28 mouse cellular contexts compared by ENCODE assay signal in genomic region chr4:106276937-106277336, GRCm38 (mm10). TPM values are rescaled to one million over a fixed set of nuclear protein-coding genes. Genes with fewer than 3 reads are reported as not detected.
A peak's percentile ranks its signal among the peaks of the same experiment; 100 is the strongest.
DNase-seq lines count a peak whose midpoint lies in the region; ATAC-seq and TF ChIP-seq lines count a peak whose summit lies in the region.
"Had no signal": no experiment of that assay in that cellular context is flagged by ENCODE, and none has a peak within 500 bp of the region (broad histone marks: within the 10 kb centered on the region; RNA-seq: fewer than 3 reads in every experiment).

No protein-coding gene starts in this region.

- intact Hi-C loops in left cerebral cortex, adult 2 months (cut with DNase I) = no loop called here

- H3K36me3 ChIP-seq in intestine, embryonic 14.5 days (ENCODE audit: control insufficient read depth, insufficient read depth, low read length) = no peaks in the 10 kb centered on the region
- no peaks in the 10 kb centered on the region for H3K36me3 ChIP-seq in intestine, postnatal 0 days (ENCODE audit: control insufficient read depth, insufficient read depth)
- H3K36me3 ChIP-seq: embryonic facial prominence, embryonic 10.5 days; embryonic facial prominence, embryonic 13.5 days; forebrain, embryonic 12.5 days; forebrain, embryonic 15.5 days; G1E had no signal

- no peak overlapping the region for H3K4me3 ChIP-seq in intestine, embryonic 14.5 days (ENCODE audit: low read depth, low read length)
- no peak overlapping the region for H3K4me3 ChIP-seq in intestine, postnatal 0 days (ENCODE audit: low read depth, low read length)
- no peak overlapping the region for H3K4me3 ChIP-seq in left cerebral cortex, adult 2 months
- H3K4me3 ChIP-seq: embryonic facial prominence, embryonic 10.5 days; embryonic facial prominence, embryonic 13.5 days; erythroblast, embryonic 14.5 days; forebrain, embryonic 12.5 days; forebrain, embryonic 15.5 days had no signal

- DNase-seq in adrenal gland, postnatal 10 days = peak; percentile 38
- no peak for DNase-seq in adrenal gland, adult 18-20 months (ENCODE audit: low spot score in 2 of 2)
- peak; percentile 7 for DNase-seq in intestine, embryonic 14.5 days (ENCODE audit: low spot score)
- DNase-seq in retina, postnatal 1 day = peak; percentile 15
- no peak for DNase-seq in retina, embryonic 14.5 days (ENCODE audit: low spot score)
- DNase-seq in skeletal muscle tissue, adult 2 months (ENCODE audit: low read depth, low spot score) = peak; percentile 51
- DNase-seq in left cerebral cortex, adult 2 months (ENCODE audit: extremely low spot score in 1 of 2, low spot score in 2 of 2) = no peak
- DNase-seq: B cell, adult 2 months; cerebellum, adult 11 months; cerebellum, adult 2 months; cerebellum, adult 9-11 months; cerebellum, postnatal 36 days; embryo, embryonic 11 days; gastrocnemius, postnatal 25 days; kidney, adult 18-20 months had no signal

- no peaks in the 10 kb centered on the region for H3K27me3 ChIP-seq in intestine, embryonic 14.5 days (replicated peaks; ENCODE audit: control insufficient read depth, insufficient read depth, low read length)
- H3K27me3 ChIP-seq in intestine, postnatal 0 days (replicated peaks; ENCODE audit: control insufficient read depth, insufficient read depth, low read length) = no peaks in the 10 kb centered on the region
- H3K27me3 ChIP-seq: CH12.LX; embryonic facial prominence, embryonic 13.5 days; forebrain, embryonic 12.5 days; forebrain, embryonic 15.5 days; Patski had no signal

- H3K9me3 ChIP-seq in intestine, embryonic 14.5 days (ENCODE audit: control insufficient read depth, low read length) = no peaks in the 10 kb centered on the region
- H3K9me3 ChIP-seq in intestine, postnatal 0 days (ENCODE audit: control insufficient read depth) = no peaks in the 10 kb centered on the region
- H3K9me3 ChIP-seq: embryonic facial prominence, embryonic 10.5 days; embryonic facial prominence, embryonic 13.5 days; forebrain, embryonic 12.5 days; forebrain, embryonic 15.5 days; G1E had no signal

- no peak overlapping the region for H3K4me2 ChIP-seq in intestine, embryonic 14.5 days (ENCODE audit: low read length)
- no peak overlapping the region for H3K4me2 ChIP-seq in intestine, postnatal 0 days (replicated peaks; ENCODE audit: low read depth)
- H3K4me2 ChIP-seq: embryonic facial prominence, embryonic 13.5 days; forebrain, embryonic 12.5 days; forebrain, embryonic 15.5 days; heart, embryonic 11.5 days; hindbrain, embryonic 14.5 days had no signal

- no peak for TF ChIP-seq CTCF in intestine, postnatal 0 days (IDR thresholded peaks at IDR 0.05; ENCODE audit: low read depth)
- no peak for TF ChIP-seq CTCF in left cerebral cortex, adult 2 months (IDR thresholded peaks at IDR 0.05)

- no peaks in the 10 kb centered on the region for H3K4me1 ChIP-seq in intestine, embryonic 14.5 days (replicated peaks; ENCODE audit: control insufficient read depth, insufficient read depth, low read length)
- no peaks in the 10 kb centered on the region for H3K4me1 ChIP-seq in intestine, postnatal 0 days (replicated peaks; ENCODE audit: control insufficient read depth, insufficient read depth, low read length)

- H3K27ac ChIP-seq in intestine, embryonic 14.5 days (ENCODE audit: low read depth) = no peak overlapping the region
- H3K27ac ChIP-seq in intestine, postnatal 0 days (ENCODE audit: low read depth, low read length) = no peak overlapping the region
- no peak overlapping the region for H3K27ac ChIP-seq in left cerebral cortex, adult 2 months
- H3K27ac ChIP-seq: embryonic facial prominence, embryonic 10.5 days; embryonic facial prominence, embryonic 13.5 days; forebrain, embryonic 12.5 days; forebrain, embryonic 15.5 days; hindbrain, embryonic 14.5 days; hindbrain, postnatal 0 days had no signal

- no peak overlapping the region for H3K9ac ChIP-seq in intestine, embryonic 14.5 days (ENCODE audit: low read length)
- no peak overlapping the region for H3K9ac ChIP-seq in intestine, postnatal 0 days (ENCODE audit: low read depth, low read length)
- H3K9ac ChIP-seq: embryonic facial prominence, embryonic 13.5 days; forebrain, embryonic 12.5 days; forebrain, embryonic 15.5 days; hindbrain, embryonic 14.5 days had no signal

- WGBS in intestine, embryonic 14.5 days = 42% methylated on average over 2 of the region's 2 CpGs
- WGBS in intestine, postnatal 0 days = 52% methylated on average over 2 of the region's 2 CpGs

- ATAC-seq in intestine, embryonic 14.5 days (replicated peaks; ENCODE audit: low FRiP score, low TSS enrichment, low read depth) = no peak
- no peak for ATAC-seq in intestine, postnatal 0 days
- ATAC-seq: forebrain, embryonic 15.5 days; hindbrain, postnatal 0 days; inflammation-experienced regulatory T-cells, adult 6 months; Patski had no signal

RNA-seq across cellular contexts. Expression of gene Usp24, which starts 39.1 kb away (rescaled TPM):
- total RNA-seq in adrenal gland, postnatal 10 days (2021) = 10 to 100 TPM; 31.0 to 43.6 TPM
- 10 to 100 TPM; 35.2 to 36.6 TPM for total RNA-seq in adrenal gland, adult 18-20 months (2021)
- polyA plus RNA-seq in intestine, embryonic 14.5 days (2014; fragmentation: Nextera tagmentation; extraction: Ambion mirVana) = 12.4 and 14.0 TPM in 2 replicates
- polyA plus RNA-seq in intestine, postnatal 0 days (2015; fragmentation: Nextera tagmentation; extraction: Ambion mirVana) = 5.3 and 6.2 TPM in 2 replicates
- 10 to 100 TPM; 43.1 to 44.0 TPM for total RNA-seq in left cerebral cortex, adult 2 months (2021)

Comparison
In these comparisons a context has a peak if more than half of its experiments do, and no peak if none do; other contexts are left out.
1. DNase-seq: peak in adrenal gland, postnatal 10 days (single experiment), intestine, embryonic 14.5 days (single experiment), retina, postnatal 1 day (single experiment) and skeletal muscle tissue, adult 2 months (single experiment); none in adrenal gland, adult 18-20 months (0 of 2), retina, embryonic 14.5 days (single experiment) and left cerebral cortex, adult 2 months (0 of 2).